Mouse (Mus musculus) left cerebral cortex, postnatal 25 days (tissue): ENCODE results near the gene Txndc9. TPM values are rescaled to one million over a fixed set of nuclear protein-coding genes. Genes with fewer than 3 reads are reported as not detected.

Source experiments
- DNase-seq, 2 experiments: peaks; one replicate each; pipeline ENCODE4 v3.0.0; 2022; ENCODE audit warnings: low spot score in 2 of 2, mixed read lengths in 1 of 2
- intact Hi-C: fragments of 180-260 bp; cut with DNase I; formaldehyde crosslinking; loops from one replicate; pipeline ENCODE4 v1.15.1; 2025
- total RNA-seq, 2 experiments: library from RNA; stranded (reverse); gene quantifications; 2 replicates each; pipeline ENCODE4 v1.2.3; 2021

Gene Txndc9
- total RNA-seq = 10 to 100 TPM; 55.9 to 63.2 TPM

DNA sequence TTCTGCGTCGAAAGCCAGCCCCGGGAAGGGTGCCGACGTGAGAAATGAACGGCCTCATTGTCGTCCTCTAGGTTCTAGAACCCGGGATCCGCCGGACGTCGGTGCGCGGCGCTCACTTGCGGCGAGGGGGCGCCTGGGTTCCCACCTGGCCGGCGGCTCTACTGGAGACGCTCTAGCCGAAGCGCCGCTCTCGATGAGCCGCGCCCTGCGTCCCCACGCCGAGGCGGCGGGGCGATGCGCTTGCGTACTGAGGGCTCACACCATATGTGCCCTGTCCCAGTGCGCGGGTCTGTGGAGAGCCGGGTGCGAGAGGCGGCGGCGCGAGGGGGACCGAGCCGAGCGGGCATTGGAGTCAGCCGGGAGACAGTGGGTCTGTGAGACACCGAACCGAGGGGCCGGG, at the start of gene Txndc9, which contains the start of gene Eif5b:
Gene Txndc9, minus strand, starts transcription at position 27 of the 400 bp plus-strand sequence.
Gene Eif5b, plus strand, starts transcription at position 144 of the 400 bp plus-strand sequence.
- intact Hi-C loops = loop anchor here (1.0 to 10.0 kb wide), 3 partner anchors 106 to 323 kb away; partner anchors contain the start of genes Mitd1, Mrpl30 and Rev1

DNA sequence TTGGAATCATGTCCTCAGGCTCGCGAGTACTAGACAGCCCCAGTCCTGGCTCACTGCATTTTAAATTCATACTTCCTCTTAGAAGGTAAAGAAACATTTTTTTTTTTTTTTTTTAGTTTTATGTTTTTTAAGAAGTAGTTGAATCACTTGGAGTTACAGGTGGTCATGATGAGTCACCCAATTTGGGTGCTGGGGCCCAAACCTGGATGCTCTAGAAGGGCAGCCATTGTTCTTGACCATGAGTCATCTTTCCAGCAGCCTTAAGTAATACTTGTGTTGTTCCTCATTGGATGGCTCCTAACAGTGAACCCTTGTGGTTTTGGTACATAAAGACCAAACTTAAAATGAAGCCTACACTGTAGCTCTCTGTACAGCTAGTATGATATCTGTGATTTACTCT, 41.2 kb upstream of the Txndc9 start:
- intact Hi-C loops = no loop called here

More for the DNA sequence above, at the start of gene Txndc9, which contains the start of gene Eif5b:
- peak; percentile 97 to 98 for DNase-seq

DNA sequence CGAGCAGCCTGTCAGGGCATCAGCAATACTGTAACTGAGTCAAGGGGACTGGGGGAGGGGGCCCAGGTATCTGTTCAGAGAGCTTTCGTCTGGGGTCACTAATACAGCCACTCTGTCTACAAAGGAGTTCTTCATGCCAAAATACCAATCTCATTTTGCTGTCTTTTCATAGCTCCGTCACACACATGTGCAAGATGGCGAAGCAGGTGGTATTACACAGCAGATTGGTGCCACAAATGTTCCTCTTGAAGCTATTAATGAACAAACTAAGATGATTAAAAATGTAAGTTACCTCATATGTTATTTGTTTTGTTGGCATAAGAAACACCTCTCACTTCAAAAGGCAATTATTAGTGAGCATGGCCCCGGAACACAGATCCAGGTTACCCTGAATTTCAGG, 39.7 kb upstream of the Txndc9 start:
- intact Hi-C loops = no loop called here
- no peak for DNase-seq

More for the DNA sequence above, 41.2 kb upstream of the Txndc9 start:
- no peak for DNase-seq

DNA sequence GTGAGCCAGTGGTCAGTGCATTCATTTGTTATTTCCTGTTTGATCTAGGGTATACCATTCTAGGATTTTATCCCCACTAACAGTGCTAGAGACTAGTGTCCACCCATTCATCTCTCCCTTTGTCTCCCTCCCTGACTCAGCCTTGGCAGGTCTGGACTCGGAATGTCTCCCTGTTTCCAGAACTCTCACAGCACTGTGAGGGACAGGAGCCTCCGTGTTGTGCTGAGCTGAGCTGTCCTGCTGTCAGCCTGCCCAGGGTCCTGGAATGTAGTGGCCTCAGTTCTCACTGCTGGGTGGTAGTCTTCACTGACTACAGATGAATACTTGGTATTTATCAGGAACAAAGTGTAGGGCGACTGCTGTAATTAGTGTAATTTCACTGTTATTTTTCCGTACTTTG, 37.8 kb upstream of the Txndc9 start:
- intact Hi-C loops = no loop called here
- DNase-seq = no peak

DNA sequence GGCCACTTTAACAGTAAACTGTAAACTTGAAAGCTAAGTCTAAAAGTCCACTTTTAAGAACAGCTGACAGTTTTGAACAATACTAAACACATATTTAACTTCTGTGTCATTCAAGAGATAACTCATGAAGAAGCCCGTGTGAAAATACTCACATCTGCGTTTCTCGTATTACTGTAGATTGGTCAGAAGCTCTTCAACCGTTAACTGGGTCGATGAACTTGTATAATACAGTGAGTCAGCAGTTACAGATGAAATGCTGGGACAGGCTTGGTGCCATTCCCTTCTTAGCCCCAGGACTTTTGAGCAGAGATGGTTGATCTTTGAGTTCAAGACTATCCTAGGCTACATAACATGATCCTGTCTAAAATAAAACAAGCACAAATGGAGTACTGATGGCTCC, 33.7 kb upstream of the Txndc9 start:
- DNase-seq = no peak
- intact Hi-C loops = no loop called here

DNA sequence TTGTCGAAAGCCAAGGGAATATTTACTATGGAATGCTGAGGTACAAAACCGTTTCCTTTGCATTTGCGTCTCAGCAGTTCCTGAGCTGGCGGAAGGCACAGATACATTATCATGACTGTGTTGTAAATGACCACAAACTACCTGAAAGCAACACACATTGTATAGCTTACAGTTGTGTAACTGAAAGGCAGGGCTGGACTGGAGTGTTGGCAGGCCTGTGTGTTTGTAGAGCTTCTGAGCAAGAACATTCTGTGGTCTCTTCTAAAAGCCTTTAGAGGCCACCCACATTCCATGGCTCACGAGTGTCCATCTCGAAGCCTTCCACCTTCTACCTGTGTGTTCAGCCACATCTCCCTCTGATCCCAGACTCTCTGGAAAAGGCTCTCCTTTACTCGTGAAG, 29.6 kb upstream of the Txndc9 start:
- intact Hi-C loops = no loop called here
- DNase-seq = no peak

DNA sequence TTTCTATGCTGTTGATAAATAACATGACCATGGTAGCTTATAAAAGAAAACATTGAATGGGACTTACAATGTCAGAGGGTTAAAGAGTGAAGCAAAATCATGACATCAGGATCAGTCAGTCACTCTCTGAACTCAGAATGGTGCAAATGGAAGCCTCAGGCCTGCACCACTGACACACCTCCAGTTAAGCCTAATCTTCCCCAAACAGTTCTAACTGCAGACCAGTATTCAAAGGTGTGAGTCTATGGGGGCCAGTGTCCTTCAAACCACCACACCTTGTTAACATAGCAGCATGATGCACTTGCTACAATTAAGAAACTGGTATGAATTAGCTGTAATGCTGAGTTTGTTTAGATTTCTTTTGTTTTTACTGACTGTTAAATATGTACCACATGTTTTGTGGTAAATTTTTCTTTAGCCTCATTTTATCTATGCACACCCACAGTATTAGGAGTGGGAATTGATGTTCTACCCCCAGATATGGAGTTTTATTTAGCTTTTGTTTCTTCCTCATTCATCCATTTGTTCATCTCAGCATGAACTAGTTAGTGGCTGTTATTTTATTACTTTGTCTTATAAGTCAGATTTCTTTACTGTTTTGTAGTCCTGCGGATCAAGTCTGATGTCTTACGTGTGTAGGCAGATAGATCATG, 17.0 kb upstream of the Txndc9 start:
- intact Hi-C loops = no loop called here
- no peak for DNase-seq

DNA sequence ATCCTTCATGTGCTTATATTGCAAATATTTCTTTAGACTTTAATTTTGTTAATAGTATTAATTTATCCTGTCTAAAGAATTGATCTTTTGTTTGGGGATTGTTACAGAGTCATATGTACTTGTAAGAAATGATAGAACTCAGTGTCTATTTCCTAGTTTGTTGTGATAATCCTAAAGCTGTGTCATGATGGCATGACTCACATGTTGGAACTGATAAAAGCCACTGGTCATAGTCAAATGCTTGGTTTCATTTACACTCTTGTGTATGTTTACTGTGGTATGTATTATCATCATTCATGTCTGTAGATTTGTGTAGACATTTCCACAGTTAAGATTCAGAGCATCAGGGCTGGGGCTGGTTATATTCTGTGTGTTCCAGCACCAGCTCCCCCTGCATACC, 14.8 kb upstream of the Txndc9 start:
- intact Hi-C loops = no loop called here
- no peak for DNase-seq

DNA sequence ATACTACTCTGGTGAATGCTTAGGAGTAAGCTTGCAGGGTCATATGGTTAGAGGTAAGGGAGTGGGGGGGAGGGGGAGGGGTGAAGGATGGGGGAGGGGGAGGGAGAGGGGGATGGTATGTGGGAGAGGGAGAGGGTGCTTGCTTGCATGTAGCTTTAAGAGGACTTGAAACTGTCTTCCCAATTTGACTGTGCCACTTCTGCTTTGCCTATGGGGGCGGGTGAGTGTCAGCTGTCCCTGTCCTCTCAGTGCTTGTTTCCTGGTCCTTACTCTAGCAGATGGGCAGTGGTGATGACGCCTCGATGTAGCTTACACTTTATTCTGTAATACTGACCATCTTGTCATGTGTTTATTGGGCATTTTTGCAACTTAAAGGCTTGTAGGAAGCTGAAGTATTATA, 14.4 kb upstream of the Txndc9 start:
- DNase-seq = peak in 1 of 2 experiments; percentile 21
- intact Hi-C loops = no loop called here

DNA sequence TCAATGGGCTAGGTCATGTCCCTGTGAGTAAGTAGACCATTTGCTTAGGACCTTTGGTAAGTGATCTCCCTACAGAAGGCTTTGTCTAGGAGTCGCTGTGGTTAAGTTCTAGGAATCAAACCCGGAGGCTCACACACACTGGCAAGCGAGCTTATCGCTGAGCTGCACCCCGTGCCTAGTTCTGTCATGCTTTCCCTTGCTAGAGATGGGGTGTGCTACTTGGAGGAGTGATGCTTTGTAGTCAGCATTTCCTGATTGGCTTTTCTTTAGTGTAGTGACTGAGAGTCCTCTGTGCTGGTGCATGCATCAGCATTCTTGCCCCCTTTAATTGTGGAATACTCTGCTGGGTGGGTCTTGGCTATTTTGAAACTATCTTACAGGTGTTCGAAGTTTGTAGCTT, 14.0 kb upstream of the Txndc9 start:
- DNase-seq = no peak
- intact Hi-C loops = no loop called here

DNA sequence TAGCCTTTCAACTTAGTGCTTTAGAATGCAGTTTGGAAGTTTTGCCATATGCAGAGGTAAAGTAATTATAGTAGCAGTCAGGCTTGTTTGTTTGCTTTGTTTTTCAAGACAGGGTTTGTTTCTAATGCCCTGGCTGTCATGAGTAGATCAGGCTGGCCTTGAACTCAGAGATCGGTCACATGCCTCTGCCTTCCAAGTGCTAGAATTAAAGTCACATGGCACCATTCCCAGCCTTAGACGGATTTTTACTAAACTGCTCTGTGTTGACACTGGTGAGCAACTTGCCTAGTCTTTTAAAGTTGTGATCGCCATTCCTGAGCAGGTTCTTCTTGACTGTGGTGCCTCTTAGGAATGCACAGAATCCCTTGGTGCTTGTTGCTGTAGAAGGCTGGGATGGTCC, 9.0 kb upstream of the Txndc9 start:
- intact Hi-C loops = no loop called here
- DNase-seq = no peak

DNA sequence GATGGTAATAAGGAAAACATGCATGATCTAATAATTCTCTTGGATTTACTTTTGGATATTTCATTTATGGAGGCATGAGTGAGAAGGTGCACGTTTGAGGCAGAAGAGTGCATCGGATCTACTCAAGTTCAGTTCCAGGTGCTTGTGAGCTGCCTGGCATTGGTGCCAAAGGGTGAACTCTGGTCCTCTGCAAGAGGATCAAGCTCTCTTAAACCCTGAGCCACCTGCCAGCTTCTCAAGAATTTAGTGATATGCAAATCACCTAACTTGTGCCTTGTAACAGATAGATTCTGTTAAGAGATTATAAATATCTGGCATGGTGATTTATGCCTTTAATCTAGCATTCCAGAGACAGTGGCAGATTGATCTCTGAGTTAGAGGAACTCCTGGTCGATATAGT, 5.4 kb upstream of the Txndc9 start:
- DNase-seq = no peak
- intact Hi-C loops = no loop called here

DNA sequence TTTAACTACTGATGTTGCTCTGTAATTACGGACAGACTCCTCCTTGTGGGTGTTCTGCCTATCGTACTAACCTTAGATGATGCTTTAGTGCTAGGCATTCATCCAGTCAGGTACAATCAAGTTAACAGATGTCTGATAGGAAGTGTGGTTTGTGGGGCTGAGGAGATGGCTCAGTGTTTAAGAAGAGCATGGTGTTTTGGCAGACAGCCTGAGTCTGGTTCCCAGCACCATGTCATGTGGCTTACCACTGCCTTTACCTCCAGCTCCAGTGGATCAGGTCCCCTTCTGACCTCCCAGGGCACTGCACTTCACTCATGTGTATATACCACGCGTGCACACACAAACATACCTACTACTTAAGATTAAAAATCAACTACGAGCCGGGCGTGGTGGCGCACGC, 4.3 kb upstream of the Txndc9 start:
- DNase-seq = no peak
- intact Hi-C loops = no loop called here

DNA sequence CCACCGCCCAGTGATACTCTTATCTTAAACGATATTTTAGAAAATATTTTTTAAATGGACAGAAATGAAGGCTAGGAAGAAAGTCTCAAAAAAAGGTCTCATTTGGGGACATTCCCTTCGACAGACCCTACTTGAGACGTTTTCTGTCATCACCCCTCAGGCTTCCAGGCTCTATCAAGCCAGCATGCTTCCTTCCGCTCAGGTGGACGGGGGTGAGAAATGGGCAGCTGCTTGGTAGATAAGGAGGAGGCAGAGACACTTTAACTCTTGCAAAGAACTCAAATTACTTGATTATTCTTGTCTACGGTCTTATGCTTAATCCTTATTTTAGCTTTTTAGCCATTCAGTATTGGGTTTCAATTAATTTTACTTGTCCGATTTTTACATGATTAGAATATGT, 3.2 kb upstream of the Txndc9 start:
- no peak for DNase-seq
- intact Hi-C loops = no loop called here

DNA sequence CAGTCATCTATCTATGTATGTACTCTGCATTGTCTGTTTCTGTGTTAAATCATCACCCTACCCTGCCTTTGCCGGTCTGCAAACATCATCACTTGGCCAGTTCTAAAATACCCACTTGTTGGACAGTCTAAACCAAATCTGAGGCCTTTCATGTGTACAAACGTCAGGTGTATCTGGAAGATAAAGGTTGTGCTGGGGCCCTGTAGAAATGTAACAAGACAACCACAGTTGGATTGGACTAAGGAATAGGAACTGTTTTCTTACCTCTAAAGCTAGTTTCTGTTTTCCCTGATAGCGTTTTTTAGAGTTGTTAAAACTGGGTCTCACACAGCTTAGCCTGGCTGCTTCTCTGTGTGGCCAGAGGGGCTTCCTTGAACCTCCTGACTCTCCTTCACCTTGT, 1.9 kb upstream of the Txndc9 start:
- no peak for DNase-seq
- intact Hi-C loops = loop anchor here (5.0 to 10.0 kb wide), 2 partner anchors 107 to 325 kb away; partner anchors contain the start of genes Mitd1 and Mrpl30

DNA sequence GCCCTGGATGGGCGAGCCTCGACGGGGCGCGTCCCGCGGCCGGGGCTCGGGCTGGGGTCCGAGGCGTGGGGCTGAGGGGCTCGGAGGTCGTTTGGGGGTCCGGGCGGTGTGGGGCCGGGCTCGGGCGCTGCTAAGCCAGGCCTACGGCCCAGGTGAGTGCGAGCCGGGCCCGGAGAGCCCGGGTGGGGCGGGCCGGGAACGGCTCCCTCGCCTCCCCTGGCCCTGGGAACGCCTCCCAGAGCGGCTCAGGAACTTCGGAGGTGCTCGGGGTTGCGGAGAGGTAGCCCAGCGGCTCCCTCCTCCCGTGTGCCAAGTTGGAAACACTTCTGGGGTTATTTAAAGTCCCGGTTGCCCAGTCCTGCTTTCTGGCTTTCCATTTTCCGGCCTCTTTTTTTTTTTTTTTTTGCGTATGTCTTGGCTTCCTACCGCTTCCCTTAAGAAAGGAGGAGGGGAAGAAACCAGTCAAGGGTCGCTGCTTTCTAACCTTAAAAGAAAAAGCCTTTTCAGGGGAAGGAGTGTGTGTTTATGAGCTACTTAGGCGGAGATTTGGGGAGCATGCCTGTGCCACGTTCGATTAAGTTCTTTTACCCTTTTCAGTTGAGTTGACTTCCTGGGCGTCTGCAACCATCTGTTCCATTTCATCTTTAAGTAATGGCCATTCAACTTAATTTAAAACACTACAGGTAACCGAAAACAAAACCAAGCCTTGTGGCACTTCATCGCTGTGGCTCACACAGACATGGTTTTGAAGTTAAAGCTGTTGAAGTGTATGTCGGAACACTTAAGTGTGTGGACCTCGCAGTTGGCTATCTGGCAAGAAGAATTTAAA, 892 bp upstream of the Txndc9 start:
- intact Hi-C loops = loop anchor here (1.0 to 10.0 kb wide), 3 partner anchors 106 to 324 kb away; partner anchors contain the start of genes Mitd1, Mrpl30 and Rev1

DNA sequence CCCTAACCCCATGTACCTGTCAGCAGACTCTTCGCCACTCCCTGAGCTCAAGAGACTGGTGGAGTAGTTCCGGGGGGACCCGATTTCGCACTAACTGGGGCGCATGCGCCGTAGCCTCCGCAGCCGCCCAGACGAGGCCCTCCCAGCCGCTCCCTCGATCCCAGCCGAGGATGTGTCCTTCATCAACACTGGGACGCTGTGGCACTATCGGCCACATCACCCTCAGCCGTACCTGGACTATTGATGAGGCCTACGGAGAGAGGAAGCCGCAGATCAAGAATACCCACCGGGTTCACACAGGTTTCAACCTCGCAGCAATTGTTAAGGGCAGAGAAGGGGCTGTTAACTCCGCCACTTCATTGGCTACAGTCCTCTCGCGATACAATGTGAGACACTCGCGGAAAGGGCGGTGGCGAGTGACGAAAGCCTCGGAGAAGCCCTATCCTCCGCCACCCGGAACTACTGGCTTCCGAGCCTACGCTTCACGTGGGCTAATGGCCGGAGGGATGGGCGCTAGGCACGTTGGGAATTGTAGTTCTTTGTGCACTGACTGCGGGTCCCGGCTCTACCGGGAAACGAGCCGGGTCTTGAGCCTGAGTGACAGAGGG, 712 bp downstream of the Txndc9 start:
- DNase-seq = peak; percentile 98 to 100
- intact Hi-C loops = loop anchor here (5.0 to 10.0 kb wide), 2 partner anchors 105 to 322 kb away; partner anchors contain the start of genes Mitd1 and Mrpl30

More for the DNA sequence above, 892 bp upstream of the Txndc9 start:
- DNase-seq = no peak

DNA sequence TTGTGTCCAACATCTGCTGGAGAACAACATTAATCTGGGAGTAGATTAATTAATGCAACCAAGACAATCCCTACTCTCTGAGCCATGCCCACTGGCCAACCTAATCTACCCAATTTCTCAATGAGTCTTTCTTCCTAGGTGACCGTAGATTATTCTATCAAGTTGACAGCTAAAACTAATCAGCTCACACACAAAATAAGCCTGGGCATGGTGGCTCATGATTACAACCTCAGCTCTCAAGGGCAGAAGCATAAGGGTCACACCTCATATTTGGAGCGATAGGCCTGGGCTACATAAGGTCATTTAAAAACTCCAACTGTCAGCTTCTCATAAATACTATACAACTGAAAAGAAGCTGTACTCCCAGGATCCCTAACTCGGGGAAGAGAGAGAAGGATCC, 1.5 kb downstream of the Txndc9 start:
- intact Hi-C loops = loop anchor here (5.0 to 10.0 kb wide), 2 partner anchors 104 to 321 kb away; partner anchors contain the start of genes Mitd1 and Mrpl30
- DNase-seq = no peak

DNA sequence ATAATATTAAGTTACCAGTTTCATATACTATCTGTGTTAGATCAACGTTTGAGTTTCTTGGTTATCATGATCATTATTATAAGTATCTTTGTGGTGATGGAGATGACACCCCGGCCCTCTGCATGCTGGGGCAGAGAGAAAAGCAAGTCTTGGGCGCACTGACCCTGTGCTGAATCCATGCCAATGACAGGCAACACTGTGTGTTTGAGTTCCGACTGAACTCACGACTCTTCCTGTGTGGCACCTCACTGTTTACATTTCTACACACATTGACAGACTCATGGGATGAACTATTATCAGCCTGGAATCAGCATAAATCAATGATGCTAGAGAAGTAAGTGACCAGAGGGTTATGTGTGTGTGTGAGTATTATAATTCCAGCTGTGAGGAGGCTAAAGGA, 9.8 kb downstream of the Txndc9 start:
- no peak for DNase-seq
- intact Hi-C loops = no loop called here

DNA sequence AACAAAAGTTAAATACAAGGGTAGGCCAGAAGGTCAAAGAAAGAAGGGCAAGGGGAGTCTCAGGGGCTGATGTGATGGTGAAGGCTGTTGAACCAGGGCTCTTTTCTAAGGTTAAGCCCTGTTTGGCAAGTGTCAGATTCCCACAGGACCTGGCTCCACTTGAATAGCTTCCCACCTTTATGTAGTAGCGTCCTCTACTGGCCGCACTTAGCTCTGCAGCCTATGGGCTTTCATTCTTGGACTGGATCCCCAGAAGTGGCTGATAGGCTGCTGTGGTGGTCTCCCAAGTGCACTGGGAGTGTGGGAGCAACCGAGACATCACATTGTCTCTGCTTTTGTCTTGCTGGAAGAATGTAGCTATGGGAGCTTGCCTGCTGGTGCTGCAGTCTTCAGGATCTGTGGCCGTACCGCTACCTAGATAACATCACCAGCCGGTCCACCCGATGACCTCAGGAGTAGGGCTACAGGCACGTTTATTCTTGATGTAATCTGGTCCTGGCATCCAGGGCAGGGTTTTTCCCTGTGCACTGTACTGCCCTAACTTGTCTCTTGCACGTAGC, 11.8 kb downstream of the Txndc9 start:
- intact Hi-C loops = no loop called here
- peak; percentile 30 to 44 for DNase-seq
